19 mouse cellular contexts compared by ENCODE assay signal in genomic region chr13:113379766-113380309, GRCm38 (mm10).
DNase-seq lines count a peak whose midpoint lies in the region; ATAC-seq and TF ChIP-seq lines count a peak whose summit lies in the region.
"Had no signal": no experiment of that assay in that cellular context is flagged by ENCODE, and none has a peak within 500 bp of the region (broad histone marks: within the 10 kb centered on the region; RNA-seq: fewer than 3 reads in every experiment).

No protein-coding gene starts in this region.

- H3K27ac ChIP-seq in intestine, embryonic 14.5 days (ENCODE audit: low read depth), result no peak overlapping the region
- no peak overlapping the region for H3K27ac ChIP-seq in intestine, postnatal 0 days (ENCODE audit: low read depth, low read length)
- H3K27ac ChIP-seq in spleen, adult 2 months (ENCODE audit: insufficient read depth, low read length), result peak overlapping the region; percentile 52; the same call in 1 of the 2 replicates
- H3K27ac ChIP-seq in forebrain, embryonic 13.5 days, result no peak overlapping the region
- H3K27ac ChIP-seq: forebrain, embryonic 15.5 days; hindbrain, embryonic 10.5 days; kidney, embryonic 15.5 days; liver, embryonic 15.5 days had no signal

- TF ChIP-seq CTCF in intestine, postnatal 0 days (IDR thresholded peaks at IDR 0.05; ENCODE audit: low read depth), result no peak
- no peak for TF ChIP-seq CTCF in spleen, adult 2 months (IDR thresholded peaks at IDR 0.05; ENCODE audit: extremely low read depth, insufficient read depth, insufficient read length, insufficient replicate concordance)

- H3K36me3 ChIP-seq in intestine, embryonic 14.5 days (ENCODE audit: control insufficient read depth, insufficient read depth, low read length), result no peaks in the 10 kb centered on the region
- H3K36me3 ChIP-seq in intestine, postnatal 0 days (ENCODE audit: control insufficient read depth, insufficient read depth), result no peaks in the 10 kb centered on the region
- no peaks in the 10 kb centered on the region for H3K36me3 ChIP-seq in spleen, adult 2 months (ENCODE audit: control insufficient read depth, insufficient read depth, low read length)
- no peaks in the 10 kb centered on the region for H3K36me3 ChIP-seq in forebrain, embryonic 13.5 days (ENCODE audit: poor library complexity, severe bottlenecking)
- H3K36me3 ChIP-seq: forebrain, embryonic 15.5 days; heart, embryonic 12.5 days; hindbrain, embryonic 10.5 days; kidney, embryonic 15.5 days; liver, embryonic 15.5 days had no signal

- peak; percentile 71 for ATAC-seq in cerebellum, adult (ENCODE audit: insufficient number of reproducible peaks, low FRiP score, low TSS enrichment)
- no peak for ATAC-seq in intestine, embryonic 14.5 days (replicated peaks; ENCODE audit: low FRiP score, low TSS enrichment, low read depth)
- no peak for ATAC-seq in intestine, postnatal 0 days
- no peak for ATAC-seq in forebrain, embryonic 13.5 days
- ATAC-seq: forebrain, embryonic 15.5 days; hindbrain, embryonic 16.5 days; intestine, embryonic 16.5 days had no signal

- DNase-seq in cerebellum, adult 11 months, result no peak
- DNase-seq in intestine, embryonic 14.5 days (ENCODE audit: low spot score), result peak; percentile 41
- DNase-seq in spleen, adult 2 months (ENCODE audit: low read depth in 1 of 2, low spot score in 2 of 2), result no peak
- no peak for DNase-seq in spleen, postnatal 10 days (ENCODE audit: low spot score in 2 of 2)
- no peak for DNase-seq in kidney, postnatal 14 days
- DNase-seq: adrenal gland, postnatal 14 days; heart, postnatal 10 days; lung, postnatal 4 days; thymus, postnatal 14 days had no signal

- no peak overlapping the region for H3K4me2 ChIP-seq in intestine, embryonic 14.5 days (ENCODE audit: low read length)
- no peak overlapping the region for H3K4me2 ChIP-seq in intestine, postnatal 0 days (replicated peaks; ENCODE audit: low read depth)
- H3K4me2 ChIP-seq in forebrain, embryonic 13.5 days, result no peak overlapping the region
- H3K4me2 ChIP-seq: forebrain, embryonic 15.5 days; heart, embryonic 12.5 days; kidney, embryonic 15.5 days; liver, embryonic 15.5 days had no signal

- WGBS in intestine, embryonic 14.5 days, result 55% methylated on average over 6 of the region's 6 CpGs
- WGBS in intestine, postnatal 0 days, result 59% methylated on average over 6 of the region's 6 CpGs
- 74% methylated on average over 6 of the region's 6 CpGs for WGBS in spleen, adult 2 months
- WGBS in forebrain, embryonic 13.5 days, result 39% methylated on average over 6 of the region's 6 CpGs

- H3K4me1 ChIP-seq in intestine, embryonic 14.5 days (replicated peaks; ENCODE audit: control insufficient read depth, insufficient read depth, low read length), result no peaks in the 10 kb centered on the region
- H3K4me1 ChIP-seq in intestine, postnatal 0 days (replicated peaks; ENCODE audit: control insufficient read depth, insufficient read depth, low read length), result no peaks in the 10 kb centered on the region
- H3K4me1 ChIP-seq in spleen, adult 2 months (ENCODE audit: control insufficient read depth, insufficient read depth, insufficient read length), result peaks cover 21% of the 10 kb centered on the region; the same call in 1 of the 2 replicates
- H3K4me1 ChIP-seq in forebrain, embryonic 13.5 days, result no peaks in the 10 kb centered on the region
- H3K4me1 ChIP-seq: forebrain, embryonic 15.5 days; heart, embryonic 12.5 days; hindbrain, embryonic 10.5 days; kidney, embryonic 15.5 days; liver, embryonic 15.5 days had no signal

- no peak overlapping the region for H3K4me3 ChIP-seq in intestine, embryonic 14.5 days (ENCODE audit: low read depth, low read length)
- H3K4me3 ChIP-seq in intestine, postnatal 0 days (ENCODE audit: low read depth, low read length), result no peak overlapping the region
- no peak overlapping the region for H3K4me3 ChIP-seq in spleen, adult 2 months (ENCODE audit: extremely low read depth, insufficient read depth, insufficient read length)
- H3K4me3 ChIP-seq in forebrain, embryonic 13.5 days, result no peak overlapping the region
- H3K4me3 ChIP-seq: forebrain, embryonic 15.5 days; heart, embryonic 12.5 days; hindbrain, embryonic 10.5 days; kidney, embryonic 15.5 days; liver, embryonic 15.5 days had no signal

- TF ChIP-seq POLR2A in spleen, adult 2 months (IDR thresholded peaks at IDR 0.05; ENCODE audit: low read depth, low read length), result no peak

- H3K27me3 ChIP-seq in intestine, embryonic 14.5 days (replicated peaks; ENCODE audit: control insufficient read depth, insufficient read depth, low read length), result no peaks in the 10 kb centered on the region
- H3K27me3 ChIP-seq in intestine, postnatal 0 days (replicated peaks; ENCODE audit: control insufficient read depth, insufficient read depth, low read length), result no peaks in the 10 kb centered on the region
- no peaks in the 10 kb centered on the region for H3K27me3 ChIP-seq in spleen, adult 2 months (ENCODE audit: control insufficient read depth, insufficient read depth, low read length)
- H3K27me3 ChIP-seq in forebrain, embryonic 13.5 days, result no peaks in the 10 kb centered on the region
- H3K27me3 ChIP-seq: forebrain, embryonic 15.5 days; heart, embryonic 12.5 days; kidney, embryonic 15.5 days; liver, embryonic 15.5 days had no signal

- H3K9ac ChIP-seq in intestine, embryonic 14.5 days (ENCODE audit: low read length), result no peak overlapping the region
- no peak overlapping the region for H3K9ac ChIP-seq in intestine, postnatal 0 days (ENCODE audit: low read depth, low read length)
- H3K9ac ChIP-seq in forebrain, embryonic 13.5 days, result no peak overlapping the region
- H3K9ac ChIP-seq: forebrain, embryonic 15.5 days; heart, embryonic 12.5 days; kidney, embryonic 15.5 days; liver, embryonic 15.5 days had no signal

- no peaks in the 10 kb centered on the region for H3K9me3 ChIP-seq in intestine, embryonic 14.5 days (ENCODE audit: control insufficient read depth, low read length)
- no peaks in the 10 kb centered on the region for H3K9me3 ChIP-seq in intestine, postnatal 0 days (ENCODE audit: control insufficient read depth)
- H3K9me3 ChIP-seq in forebrain, embryonic 13.5 days (replicated peaks), result no peaks in the 10 kb centered on the region
- H3K9me3 ChIP-seq: forebrain, embryonic 15.5 days; heart, embryonic 12.5 days; hindbrain, embryonic 10.5 days; kidney, embryonic 15.5 days; liver, embryonic 15.5 days had no signal
